Mouse (Mus musculus): Measurements from ENCODE around the gene Klhdc10. TPM values are rescaled to one million over a fixed set of nuclear protein-coding genes. Genes with fewer than 3 reads are reported as not detected.

Klhdc10 gene
- polyA plus RNA-seq, 1 experiment: 6.6 TPM

DNA sequence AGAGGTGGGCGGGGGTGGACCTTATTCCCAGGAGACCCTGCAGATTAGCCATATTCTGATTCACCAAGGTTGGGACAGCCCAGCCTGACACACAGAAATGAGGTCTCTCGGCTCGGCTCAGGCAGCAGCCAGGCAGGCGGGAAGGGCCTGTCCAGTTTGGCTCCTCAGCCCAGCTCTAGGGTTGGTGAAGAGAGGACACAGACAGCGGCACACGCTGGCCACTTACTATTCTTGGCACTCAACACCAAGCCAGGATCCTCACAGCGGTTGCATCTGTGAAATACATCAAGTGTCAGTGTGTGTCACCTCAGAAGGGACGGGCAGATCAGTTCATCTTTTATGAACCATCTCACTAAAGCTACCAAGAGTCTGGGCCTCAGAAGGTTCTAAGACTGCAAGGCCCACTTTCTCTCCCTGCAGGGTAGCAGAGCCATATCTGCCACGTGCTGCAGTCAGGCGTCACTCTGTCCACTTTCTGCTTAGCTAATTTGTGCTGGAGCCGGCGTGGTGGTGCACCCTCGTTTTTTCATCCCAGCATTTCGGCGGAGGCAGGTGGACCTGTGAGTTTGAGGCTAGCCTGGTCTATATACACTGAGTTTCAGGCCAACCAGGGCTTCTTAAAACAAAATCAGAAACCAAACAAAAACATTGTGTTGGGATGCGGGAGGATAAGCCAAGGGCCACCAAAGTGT is 57.5 kb downstream of the Klhdc10 start:
- Histone ChIP-seq H3K27me3 (ENCODE audit: control insufficient read depth, insufficient read depth, low read length) (no peaks in the 10 kb centered on the region), H3K4me1 (ENCODE audit: control insufficient read depth, insufficient read depth, insufficient read length, low read length) (peaks cover 9% of the 10 kb centered on the region), H3K27ac (ENCODE audit: insufficient read depth, low read depth, low read length) (no peak overlapping the region), H3K36me3 (ENCODE audit: control insufficient read depth, insufficient read depth, low read length) (no peaks in the 10 kb centered on the region), H3K4me3 (ENCODE audit: low read depth, low read length) (peak overlapping the region; percentile 63)
- WGBS: 73% methylated on average over 16 of the region's 16 CpGs
- TF ChIP-seq CTCF (IDR thresholded peaks at IDR 0.05; ENCODE audit: extremely low read depth, insufficient read length, insufficient replicate concordance, low read depth, low read length) (no peak), POLR2A (IDR thresholded peaks at IDR 0.05; ENCODE audit: low read depth, low read length) (no peak)

DNA sequence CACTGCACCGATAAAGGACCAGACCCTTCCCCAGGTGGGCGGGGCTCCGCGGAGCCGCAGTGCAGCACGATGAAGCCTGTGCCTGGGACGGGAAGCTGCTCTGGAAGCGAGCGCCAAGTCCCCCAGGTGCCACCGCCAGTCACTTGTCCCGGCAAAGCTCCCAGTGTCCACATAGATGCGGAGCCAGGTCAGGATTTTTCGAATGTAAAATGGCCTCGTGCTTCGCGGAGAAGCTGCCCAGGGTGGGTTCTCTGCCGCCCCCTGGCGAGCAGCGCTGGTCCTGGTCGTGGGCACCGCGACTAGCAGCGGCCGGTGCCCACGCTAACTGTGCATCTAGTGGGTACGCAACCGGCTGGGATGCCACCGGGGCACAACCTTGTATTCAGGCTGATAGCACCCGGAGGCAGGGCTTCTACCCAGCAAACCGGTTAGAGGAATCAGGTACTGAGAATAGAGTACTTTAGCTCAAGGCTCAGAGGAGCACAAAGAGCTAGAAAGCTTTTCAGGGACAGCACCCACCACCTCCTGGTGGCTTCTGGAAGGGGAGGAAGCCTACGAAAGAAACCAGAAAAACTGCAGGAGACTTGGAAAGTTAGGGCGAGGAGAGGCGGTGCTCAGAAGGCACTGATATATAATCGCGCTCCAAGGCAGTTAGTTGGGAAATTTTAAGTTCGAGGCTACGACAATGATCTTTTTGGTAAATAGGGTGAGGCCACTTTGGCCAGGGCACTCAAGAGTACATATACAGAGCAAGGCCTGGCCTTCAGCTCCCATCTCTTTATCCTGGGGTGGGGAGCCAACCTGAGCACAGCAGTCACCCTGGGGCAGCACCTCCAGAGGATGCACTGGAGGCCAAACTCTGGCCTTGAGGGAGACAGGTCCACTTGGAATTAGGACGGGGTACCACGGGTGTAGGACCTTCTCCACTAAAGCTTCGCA is 58.4 kb downstream of the Klhdc10 start:
- TF ChIP-seq CTCF (IDR thresholded peaks at IDR 0.05; ENCODE audit: extremely low read depth, insufficient read length, insufficient replicate concordance, low read depth, low read length) (peak; percentile 78), POLR2A (IDR thresholded peaks at IDR 0.05; ENCODE audit: low read depth, low read length) (no peak)
- Histone ChIP-seq H3K27ac (ENCODE audit: insufficient read depth, low read depth, low read length) (no peak overlapping the region), H3K4me3 (ENCODE audit: low read depth, low read length) (peak overlapping the region; percentile 63), H3K27me3 (ENCODE audit: control insufficient read depth, insufficient read depth, low read length) (no peaks in the 10 kb centered on the region), H3K4me1 (ENCODE audit: control insufficient read depth, insufficient read depth, insufficient read length, low read length) (peaks cover 9% of the 10 kb centered on the region), H3K36me3 (ENCODE audit: control insufficient read depth, insufficient read depth, low read length) (no peaks in the 10 kb centered on the region)
- 15% methylated on average over 40 of the region's 40 CpGs for WGBS

DNA sequence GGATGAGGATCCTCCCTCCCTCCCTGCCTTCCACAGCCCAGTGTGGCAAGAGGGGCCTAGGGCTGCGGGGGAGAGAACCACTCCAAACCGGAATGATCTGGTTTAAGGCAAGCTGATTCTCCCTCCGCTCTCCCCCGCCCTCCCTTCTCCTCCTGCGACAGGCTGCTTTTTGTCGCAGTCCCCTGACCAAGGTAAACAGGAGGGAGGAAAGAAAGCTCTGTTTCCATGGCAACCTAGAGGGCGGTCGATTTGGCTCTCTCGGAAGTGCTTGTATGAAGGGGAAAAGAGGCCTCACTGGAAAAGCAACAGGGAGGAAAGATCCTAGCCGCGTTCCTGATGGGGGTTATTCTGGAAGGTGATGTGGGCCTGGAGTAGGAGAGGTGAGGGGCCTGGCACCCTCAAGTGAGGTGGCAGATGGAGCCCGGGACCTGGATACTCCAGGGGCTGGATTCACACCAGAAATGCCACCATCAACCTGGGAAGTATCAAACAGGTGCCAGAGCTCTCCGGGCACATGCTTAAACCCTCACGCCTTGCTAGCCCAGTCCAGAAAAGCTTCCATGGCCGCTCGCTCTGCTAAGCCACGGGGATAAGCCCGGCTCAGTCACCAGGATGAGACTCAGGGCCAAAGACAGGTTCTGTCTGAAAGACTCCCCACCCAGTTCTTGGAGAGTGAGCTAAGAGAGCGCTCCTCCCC is 59.2 kb downstream of the Klhdc10 start:
- WGBS: 69% methylated on average over 19 of the region's 19 CpGs
- Histone ChIP-seq H3K36me3 (ENCODE audit: control insufficient read depth, insufficient read depth, low read length) (no peaks in the 10 kb centered on the region), H3K27me3 (ENCODE audit: control insufficient read depth, insufficient read depth, low read length) (no peaks in the 10 kb centered on the region), H3K27ac (ENCODE audit: insufficient read depth, low read depth, low read length) (no peak overlapping the region), H3K4me1 (ENCODE audit: control insufficient read depth, insufficient read depth, insufficient read length, low read length) (peaks cover 9% of the 10 kb centered on the region), H3K4me3 (ENCODE audit: low read depth, low read length) (no peak overlapping the region)
- TF ChIP-seq CTCF (IDR thresholded peaks at IDR 0.05; ENCODE audit: extremely low read depth, insufficient read length, insufficient replicate concordance, low read depth, low read length) (no peak), POLR2A (IDR thresholded peaks at IDR 0.05; ENCODE audit: low read depth, low read length) (no peak)

DNA sequence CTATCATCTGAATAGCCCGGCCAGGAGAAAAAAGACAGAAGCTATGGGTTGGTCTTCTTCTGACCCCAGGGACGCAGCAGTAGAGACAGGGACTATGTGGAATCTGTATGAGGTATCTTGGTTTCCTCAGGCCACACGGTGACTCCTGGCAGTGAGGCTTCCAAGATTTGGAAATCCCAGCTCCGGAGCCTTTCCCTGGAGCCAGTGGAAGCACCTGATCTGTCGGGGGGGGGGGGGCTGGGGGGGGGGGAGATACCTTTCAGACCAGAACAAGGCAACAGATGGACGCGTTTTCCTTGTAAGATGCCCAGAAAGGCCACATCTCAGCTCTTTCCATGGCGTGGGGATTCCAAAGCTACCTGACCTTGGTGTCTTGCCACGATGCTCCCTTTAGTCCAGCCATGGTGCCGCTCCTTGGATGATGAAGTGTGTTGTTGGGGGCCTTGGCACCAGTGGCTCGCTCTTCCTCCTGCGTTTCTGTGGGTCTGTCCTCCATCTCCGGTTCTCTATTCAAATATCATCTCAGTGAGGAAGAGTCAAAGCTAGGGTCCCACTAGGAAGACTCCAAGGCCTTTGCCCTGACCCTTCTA is 60.2 kb downstream of the Klhdc10 start:
- H3K36me3 ChIP-seq (ENCODE audit: control insufficient read depth, insufficient read depth, low read length): no peaks in the 10 kb centered on the region
- TF ChIP-seq CTCF (IDR thresholded peaks at IDR 0.05; ENCODE audit: extremely low read depth, insufficient read length, insufficient replicate concordance, low read depth, low read length): no peak
- TF ChIP-seq POLR2A (IDR thresholded peaks at IDR 0.05; ENCODE audit: low read depth, low read length): no peak
- H3K27ac ChIP-seq (ENCODE audit: insufficient read depth, low read depth, low read length): no peak overlapping the region
- H3K27me3 ChIP-seq (ENCODE audit: control insufficient read depth, insufficient read depth, low read length): no peaks in the 10 kb centered on the region
- H3K4me1 ChIP-seq (ENCODE audit: control insufficient read depth, insufficient read depth, insufficient read length, low read length): peaks cover 9% of the 10 kb centered on the region
- H3K4me3 ChIP-seq (ENCODE audit: low read depth, low read length): no peak overlapping the region
- WGBS: 87% methylated on average over 13 of the region's 13 CpGs

DNA sequence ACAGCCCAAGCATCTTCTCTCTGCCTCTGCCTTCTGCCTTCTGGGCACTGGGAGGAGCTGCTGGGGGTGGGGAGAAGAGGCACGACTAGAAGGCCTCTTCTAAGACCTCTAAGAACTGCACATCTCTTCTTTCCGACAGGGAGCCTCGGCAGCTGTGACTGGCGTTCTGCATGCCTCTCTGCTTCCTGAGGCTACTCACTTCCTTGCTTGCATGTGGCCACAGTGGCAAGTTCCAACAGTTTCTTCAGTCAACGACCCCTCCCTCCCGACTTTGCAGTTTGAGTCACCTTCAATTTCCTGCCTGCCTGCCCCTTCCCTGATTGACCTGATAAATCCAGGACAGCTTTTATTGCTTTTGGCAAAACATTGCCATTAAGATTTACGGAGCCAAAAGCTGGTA is 61.2 kb downstream of the Klhdc10 start:
- TF ChIP-seq POLR2A (IDR thresholded peaks at IDR 0.05; ENCODE audit: low read depth, low read length) (no peak), CTCF (IDR thresholded peaks at IDR 0.05; ENCODE audit: extremely low read depth, insufficient read length, insufficient replicate concordance, low read depth, low read length) (no peak)
- H3K27ac ChIP-seq (ENCODE audit: insufficient read depth, low read depth, low read length): no peak overlapping the region
- H3K4me1 ChIP-seq (ENCODE audit: control insufficient read depth, insufficient read depth, insufficient read length, low read length): peaks cover 9% of the 10 kb centered on the region
- 17% methylated on average over 7 of the region's 7 CpGs for WGBS
- no peaks in the 10 kb centered on the region for H3K27me3 ChIP-seq (ENCODE audit: control insufficient read depth, insufficient read depth, low read length)
- no peak overlapping the region for H3K4me3 ChIP-seq (ENCODE audit: low read depth, low read length)
- no peaks in the 10 kb centered on the region for H3K36me3 ChIP-seq (ENCODE audit: control insufficient read depth, insufficient read depth, low read length)

GRCm38 (mm10) chr6:30465586-30465985 is 63.9 kb downstream of the Klhdc10 start:
- WGBS: 82% methylated on average over 11 of the region's 11 CpGs
- Histone ChIP-seq H3K27ac (ENCODE audit: insufficient read depth, low read depth, low read length) (no peak overlapping the region), H3K36me3 (ENCODE audit: control insufficient read depth, insufficient read depth, low read length) (no peaks in the 10 kb centered on the region), H3K27me3 (ENCODE audit: control insufficient read depth, insufficient read depth, low read length) (no peaks in the 10 kb centered on the region), H3K4me3 (ENCODE audit: low read depth, low read length) (no peak overlapping the region), H3K4me1 (ENCODE audit: control insufficient read depth, insufficient read depth, insufficient read length, low read length) (peaks cover 6% of the 10 kb centered on the region; the same call in 1 of the 2 replicates)
- TF ChIP-seq POLR2A (IDR thresholded peaks at IDR 0.05; ENCODE audit: low read depth, low read length) (no peak), CTCF (IDR thresholded peaks at IDR 0.05; ENCODE audit: extremely low read depth, insufficient read length, insufficient replicate concordance, low read depth, low read length) (no peak)
